Mouse (Mus musculus): ENCODE results near the gene Olfr893. TPM values are rescaled to one million over a fixed set of nuclear protein-coding genes. Genes with fewer than 3 reads are reported as not detected.
"Not testable (repeated sequence)": the region's sequence is repeated elsewhere in the genome, so short reads cannot be mapped to it uniquely, and the experiment has no call there.

The Olfr893 gene
- total RNA-seq (2015; ENCODE audit: low replicate concordance): not detected in 2 replicates
- total RNA-seq (2017; ENCODE audit: low replicate concordance): not detected in 2 replicates

GRCm38 (mm10) chr9:38208065-38208464, at the start of gene Olfr893:
TSS of gene Olfr893 (plus strand) at chr9:38208365.
- no peak for ATAC-seq (replicated peaks; ENCODE audit: low FRiP score, poor library complexity, severe bottlenecking)

- ATAC-seq (replicated peaks; ENCODE audit: low FRiP score, poor library complexity, severe bottlenecking): not testable (repeated sequence)
These were observed 39.8 kb upstream of the Olfr893 start for GRCm38 (mm10) chr9:38168341-38168740.

- ATAC-seq (replicated peaks; ENCODE audit: low FRiP score, poor library complexity, severe bottlenecking): no peak
These were observed 27.4 kb upstream of the Olfr893 start, which contains the start of gene Olfr891 for GRCm38 (mm10) chr9:38180721-38181120. TSS of gene Olfr891 (minus strand) at chr9:38180821.

GRCm38 (mm10) chr9:38217755-38218154, 9.6 kb downstream of the Olfr893 start, which contains the start of gene Olfr894:
TSS of gene Olfr894 (plus strand) at chr9:38218055.
- no peak for ATAC-seq (replicated peaks; ENCODE audit: low FRiP score, poor library complexity, severe bottlenecking)

- no peak for ATAC-seq (replicated peaks; ENCODE audit: low FRiP score, poor library complexity, severe bottlenecking)
These were observed 44.3 kb downstream of the Olfr893 start, which contains the start of gene Olfr143 for GRCm38 (mm10) chr9:38252474-38252873. TSS of gene Olfr143 (plus strand) at chr9:38252774.

Other genes starting within 250 kb of the Olfr893 start
- gene Olfr881, start 216.5 kb upstream of the Olfr893 start, total RNA-seq (2015; ENCODE audit: low replicate concordance): not detected in 2 replicates
- gene Olfr881, start 216.5 kb upstream of the Olfr893 start, total RNA-seq (2017; ENCODE audit: low replicate concordance): 0.14 TPM in 1 of 2 replicates, not detected in the other
- gene Olfr883, start 182.6 kb upstream of the Olfr893 start, total RNA-seq (2015; ENCODE audit: low replicate concordance): not detected in 2 replicates
- not detected in 2 replicates for gene Olfr883, start 182.6 kb upstream of the Olfr893 start, total RNA-seq (2017; ENCODE audit: low replicate concordance)
- not detected in 2 replicates for gene Olfr884, start 161.8 kb upstream of the Olfr893 start, total RNA-seq (2015; ENCODE audit: low replicate concordance)
- gene Olfr884, start 161.8 kb upstream of the Olfr893 start, total RNA-seq (2017; ENCODE audit: low replicate concordance): not detected in 2 replicates
- gene Olfr885, start 147.0 kb upstream of the Olfr893 start, total RNA-seq (2015; ENCODE audit: low replicate concordance): not detected in 2 replicates
- gene Olfr885, start 147.0 kb upstream of the Olfr893 start, total RNA-seq (2017; ENCODE audit: low replicate concordance): not detected in 2 replicates
- not detected in 2 replicates for gene Olfr887, start 124.3 kb upstream of the Olfr893 start, total RNA-seq (2015; ENCODE audit: low replicate concordance)
- gene Olfr887, start 124.3 kb upstream of the Olfr893 start, total RNA-seq (2017; ENCODE audit: low replicate concordance): 0.14 TPM in 1 of 2 replicates, not detected in the other
- not detected in 2 replicates for gene Olfr888, start 100.2 kb upstream of the Olfr893 start, total RNA-seq (2015; ENCODE audit: low replicate concordance)
- not detected in 2 replicates for gene Olfr888, start 100.2 kb upstream of the Olfr893 start, total RNA-seq (2017; ENCODE audit: low replicate concordance)
- gene Olfr889, start 93.2 kb upstream of the Olfr893 start, total RNA-seq (2015; ENCODE audit: low replicate concordance): not detected in 2 replicates
- gene Olfr889, start 93.2 kb upstream of the Olfr893 start, total RNA-seq (2017; ENCODE audit: low replicate concordance): not detected in 2 replicates
- not detected in 2 replicates for gene Olfr890, start 65.8 kb upstream of the Olfr893 start, total RNA-seq (2015; ENCODE audit: low replicate concordance)
- gene Olfr890, start 65.8 kb upstream of the Olfr893 start, total RNA-seq (2017; ENCODE audit: low replicate concordance): not detected in 2 replicates
- not detected in 2 replicates for gene Olfr891, start 27.5 kb upstream of the Olfr893 start, total RNA-seq (2015; ENCODE audit: low replicate concordance)
- not detected in 2 replicates for gene Olfr891, start 27.5 kb upstream of the Olfr893 start, total RNA-seq (2017; ENCODE audit: low replicate concordance)
- gene Olfr894, start 9.7 kb downstream of the Olfr893 start, total RNA-seq (2015; ENCODE audit: low replicate concordance): not detected in 2 replicates
- gene Olfr894, start 9.7 kb downstream of the Olfr893 start, total RNA-seq (2017; ENCODE audit: low replicate concordance): not detected in 2 replicates
- gene Olfr143, start 44.4 kb downstream of the Olfr893 start, total RNA-seq (2015; ENCODE audit: low replicate concordance): not detected in 2 replicates
- not detected in 2 replicates for gene Olfr143, start 44.4 kb downstream of the Olfr893 start, total RNA-seq (2017; ENCODE audit: low replicate concordance)
- gene Olfr895, start 59.5 kb downstream of the Olfr893 start, total RNA-seq (2015; ENCODE audit: low replicate concordance): not detected in 2 replicates
- not detected in 2 replicates for gene Olfr895, start 59.5 kb downstream of the Olfr893 start, total RNA-seq (2017; ENCODE audit: low replicate concordance)
- gene Olfr896-ps1, start 82.7 kb downstream of the Olfr893 start, total RNA-seq (2015; ENCODE audit: low replicate concordance): not detected in 2 replicates
- gene Olfr896-ps1, start 82.7 kb downstream of the Olfr893 start, total RNA-seq (2017; ENCODE audit: low replicate concordance): not detected in 2 replicates
- not detected in 2 replicates for gene Olfr25, start 120.7 kb downstream of the Olfr893 start, total RNA-seq (2015; ENCODE audit: low replicate concordance)
- not detected in 2 replicates for gene Olfr25, start 120.7 kb downstream of the Olfr893 start, total RNA-seq (2017; ENCODE audit: low replicate concordance)
- not detected in 2 replicates for gene Olfr898, start 140.0 kb downstream of the Olfr893 start, total RNA-seq (2015; ENCODE audit: low replicate concordance)
- gene Olfr898, start 140.0 kb downstream of the Olfr893 start, total RNA-seq (2017; ENCODE audit: low replicate concordance): 0.14 TPM in 1 of 2 replicates, not detected in the other
- gene Olfr250, start 158.5 kb downstream of the Olfr893 start, total RNA-seq (2015; ENCODE audit: low replicate concordance): not detected in 2 replicates
- not detected in 2 replicates for gene Olfr250, start 158.5 kb downstream of the Olfr893 start, total RNA-seq (2017; ENCODE audit: low replicate concordance)
- not detected in 2 replicates for gene Olfr251, start 168.7 kb downstream of the Olfr893 start, total RNA-seq (2015; ENCODE audit: low replicate concordance)
- gene Olfr251, start 168.7 kb downstream of the Olfr893 start, total RNA-seq (2017; ENCODE audit: low replicate concordance): not detected in 2 replicates
- not detected in 2 replicates for gene Olfr147, start 193.3 kb downstream of the Olfr893 start, total RNA-seq (2015; ENCODE audit: low replicate concordance)
- not detected in 2 replicates for gene Olfr147, start 193.3 kb downstream of the Olfr893 start, total RNA-seq (2017; ENCODE audit: low replicate concordance)
- not detected in 2 replicates for gene Olfr901, start 221.1 kb downstream of the Olfr893 start, total RNA-seq (2015; ENCODE audit: low replicate concordance)
- not detected in 2 replicates for gene Olfr901, start 221.1 kb downstream of the Olfr893 start, total RNA-seq (2017; ENCODE audit: low replicate concordance)
- not detected in 2 replicates for gene Olfr902, start 239.3 kb downstream of the Olfr893 start, total RNA-seq (2015; ENCODE audit: low replicate concordance)
- not detected in 2 replicates for gene Olfr902, start 239.3 kb downstream of the Olfr893 start, total RNA-seq (2017; ENCODE audit: low replicate concordance)

All from erythroblast, adult 5-6 weeks (primary cell).